Mouse (Mus musculus): Measurements from ENCODE around the gene Snap91. TPM values are rescaled to one million over a fixed set of nuclear protein-coding genes. Genes with fewer than 3 reads are reported as not detected.

Snap91 gene
- total and polyA plus RNA-seq, 2 experiments from 2014 or later: 161 to 247 TPM

GRCm38 (mm10) chr9:86857626-86858025 is 22.8 kb downstream of the Snap91 start:
- TF ChIP-seq CTCF (IDR thresholded peaks at IDR 0.05): no peak
- no peak overlapping the region for H3K27ac ChIP-seq (ENCODE audit: low read depth, low read length)
- ATAC-seq (ENCODE audit: low FRiP score) (no peak), DNase-seq (ENCODE audit: low spot score) (no peak)
- H3K4me2 ChIP-seq (ENCODE audit: low read depth, low read length, poor library complexity, severe bottlenecking): no peak overlapping the region
- no peak overlapping the region for H3K4me3 ChIP-seq (ENCODE audit: low read depth, low read length)
- no peak overlapping the region for H3K9ac ChIP-seq (replicated peaks; ENCODE audit: low read length, poor library complexity, severe bottlenecking)
- no peaks in the 10 kb centered on the region for H3K9me3 ChIP-seq (ENCODE audit: low read length)
- WGBS: 92% methylated on average over 2 of the region's 2 CpGs
- no peaks in the 10 kb centered on the region for H3K36me3 ChIP-seq (ENCODE audit: insufficient read depth, low read length)
- no peaks in the 10 kb centered on the region for H3K27me3 ChIP-seq (ENCODE audit: insufficient read depth, low read length)
- no peaks in the 10 kb centered on the region for H3K4me1 ChIP-seq (ENCODE audit: insufficient read depth, low read length)

- DNase-seq (ENCODE audit: low spot score) (no peak), ATAC-seq (ENCODE audit: low FRiP score) (no peak)
- no peaks in the 10 kb centered on the region for H3K27me3 ChIP-seq (ENCODE audit: insufficient read depth, low read length)
- H3K4me1 ChIP-seq (ENCODE audit: insufficient read depth, low read length): no peaks in the 10 kb centered on the region
- no peak overlapping the region for H3K27ac ChIP-seq (ENCODE audit: low read depth, low read length)
- no peak overlapping the region for H3K4me3 ChIP-seq (ENCODE audit: low read depth, low read length)
- 91% methylated on average over 3 of the region's 3 CpGs for WGBS
- no peaks in the 10 kb centered on the region for H3K36me3 ChIP-seq (ENCODE audit: insufficient read depth, low read length)
- H3K9me3 ChIP-seq (ENCODE audit: low read length): no peaks in the 10 kb centered on the region
- H3K9ac ChIP-seq (replicated peaks; ENCODE audit: low read length, poor library complexity, severe bottlenecking): no peak overlapping the region
- TF ChIP-seq CTCF (IDR thresholded peaks at IDR 0.05): no peak
- no peak overlapping the region for H3K4me2 ChIP-seq (ENCODE audit: low read depth, low read length, poor library complexity, severe bottlenecking)
Measured at GRCm38 (mm10) chr9:86852861-86853260, 27.6 kb downstream of the Snap91 start.

GRCm38 (mm10) chr9:86851689-86852088 is 28.8 kb downstream of the Snap91 start:
- H3K27ac ChIP-seq (ENCODE audit: low read depth, low read length): no peak overlapping the region
- H3K27me3 ChIP-seq (ENCODE audit: insufficient read depth, low read length): no peaks in the 10 kb centered on the region
- DNase-seq (ENCODE audit: low spot score): no peak
- H3K36me3 ChIP-seq (ENCODE audit: insufficient read depth, low read length): no peaks in the 10 kb centered on the region
- no peak overlapping the region for H3K4me3 ChIP-seq (ENCODE audit: low read depth, low read length)
- no peaks in the 10 kb centered on the region for H3K4me1 ChIP-seq (ENCODE audit: insufficient read depth, low read length)
- H3K9ac ChIP-seq (replicated peaks; ENCODE audit: low read length, poor library complexity, severe bottlenecking): no peak overlapping the region
- ATAC-seq (ENCODE audit: low FRiP score): no peak
- H3K9me3 ChIP-seq (ENCODE audit: low read length): no peaks in the 10 kb centered on the region
- WGBS: 88% methylated on average over 5 of the region's 5 CpGs
- no peak for TF ChIP-seq CTCF (IDR thresholded peaks at IDR 0.05)
- no peak overlapping the region for H3K4me2 ChIP-seq (ENCODE audit: low read depth, low read length, poor library complexity, severe bottlenecking)

- Histone ChIP-seq H3K9ac (replicated peaks; ENCODE audit: low read length, poor library complexity, severe bottlenecking) (no peak overlapping the region), H3K27me3 (ENCODE audit: insufficient read depth, low read length) (no peaks in the 10 kb centered on the region), H3K4me1 (ENCODE audit: insufficient read depth, low read length) (no peaks in the 10 kb centered on the region), H3K9me3 (ENCODE audit: low read length) (no peaks in the 10 kb centered on the region), H3K36me3 (ENCODE audit: insufficient read depth, low read length) (no peaks in the 10 kb centered on the region), H3K27ac (ENCODE audit: low read depth, low read length) (no peak overlapping the region), H3K4me3 (ENCODE audit: low read depth, low read length) (no peak overlapping the region), H3K4me2 (ENCODE audit: low read depth, low read length, poor library complexity, severe bottlenecking) (no peak overlapping the region)
- 71% methylated on average over 3 of the region's 3 CpGs for WGBS
- TF ChIP-seq CTCF (IDR thresholded peaks at IDR 0.05): no peak
- no peak for ATAC-seq (ENCODE audit: low FRiP score)
- DNase-seq (ENCODE audit: low spot score): no peak
Measured at GRCm38 (mm10) chr9:86850452-86851207, 29.8 kb downstream of the Snap91 start.

- WGBS: 94% methylated on average over 5 of the region's 5 CpGs
- no peak for TF ChIP-seq CTCF (IDR thresholded peaks at IDR 0.05)
- DNase-seq (ENCODE audit: low spot score) (no peak), ATAC-seq (ENCODE audit: low FRiP score) (no peak)
- no peaks in the 10 kb centered on the region for H3K9me3 ChIP-seq (ENCODE audit: low read length)
- H3K27me3 ChIP-seq (ENCODE audit: insufficient read depth, low read length): no peaks in the 10 kb centered on the region
- H3K4me2 ChIP-seq (ENCODE audit: low read depth, low read length, poor library complexity, severe bottlenecking): no peak overlapping the region
- no peak overlapping the region for H3K4me3 ChIP-seq (ENCODE audit: low read depth, low read length)
- no peak overlapping the region for H3K9ac ChIP-seq (replicated peaks; ENCODE audit: low read length, poor library complexity, severe bottlenecking)
- no peaks in the 10 kb centered on the region for H3K4me1 ChIP-seq (ENCODE audit: insufficient read depth, low read length)
- H3K27ac ChIP-seq (ENCODE audit: low read depth, low read length): no peak overlapping the region
- no peaks in the 10 kb centered on the region for H3K36me3 ChIP-seq (ENCODE audit: insufficient read depth, low read length)
Measured at GRCm38 (mm10) chr9:86843747-86844353, 36.6 kb downstream of the Snap91 start.

- TF ChIP-seq CTCF (IDR thresholded peaks at IDR 0.05): no peak
- 73% methylated on average over 2 of the region's 2 CpGs for WGBS
- Histone ChIP-seq H3K4me2 (ENCODE audit: low read depth, low read length, poor library complexity, severe bottlenecking) (no peak overlapping the region), H3K36me3 (ENCODE audit: insufficient read depth, low read length) (peaks cover 36% of the 10 kb centered on the region), H3K4me3 (ENCODE audit: low read depth, low read length) (no peak overlapping the region), H3K4me1 (ENCODE audit: insufficient read depth, low read length) (no peaks in the 10 kb centered on the region), H3K9me3 (ENCODE audit: low read length) (no peaks in the 10 kb centered on the region), H3K9ac (replicated peaks; ENCODE audit: low read length, poor library complexity, severe bottlenecking) (no peak overlapping the region), H3K27ac (ENCODE audit: low read depth, low read length) (no peak overlapping the region), H3K27me3 (ENCODE audit: insufficient read depth, low read length) (no peaks in the 10 kb centered on the region)
- ATAC-seq (ENCODE audit: low FRiP score) (no peak), DNase-seq (ENCODE audit: low spot score) (peak; percentile 6)
Measured at GRCm38 (mm10) chr9:86829792-86830191, 50.7 kb downstream of the Snap91 start.

Measured in midbrain, postnatal 0 days (tissue).